Mouse (Mus musculus) intestine, postnatal 0 days (tissue): ENCODE data around the gene Gm44790. TPM values are rescaled to one million over a fixed set of nuclear protein-coding genes. Genes with fewer than 3 reads are reported as not detected.

Experiments
- ATAC-seq: fragments of 200-750 bp; cut with Nextera tagmentation; 2 replicates; pipeline ENCODE4 v1.8.0; 2017; ENCODE audit warnings: mild to moderate bottlenecking, moderate TSS enrichment, moderate library complexity
- H3K27ac ChIP-seq: fragments of 300-500 bp; sonication (generic); 2 replicates; pipeline ENCODE4 v1.5.1; 2014; ENCODE audit warnings: mild to moderate bottlenecking, low read depth, low read length, moderate library complexity
- H3K27me3 ChIP-seq: fragments of 300-500 bp; sonication (generic); replicated peaks from 2 replicates; pipeline ENCODE4 v1.6.1; 2014; ENCODE audit warnings: low read length, mixed read lengths; ENCODE audit not compliant: control insufficient read depth, insufficient read depth
- H3K36me3 ChIP-seq: fragments of 300-500 bp; sonication (generic); 2 replicates; pipeline ENCODE4 v1.6.1; 2014; ENCODE audit warnings: mild to moderate bottlenecking, moderate library complexity; ENCODE audit not compliant: control insufficient read depth, insufficient read depth
- H3K4me1 ChIP-seq: fragments of 300-500 bp; sonication (generic); replicated peaks from 2 replicates; pipeline ENCODE4 v1.6.1; 2014; ENCODE audit warnings: antibody characterized with exemption, low read length, mixed read lengths; ENCODE audit not compliant: control insufficient read depth, insufficient read depth
- H3K4me2 ChIP-seq: fragments of 300-500 bp; sonication (generic); replicated peaks from 2 replicates; pipeline ENCODE4 v1.6.1; 2014; ENCODE audit warnings: low read depth, mild to moderate bottlenecking, moderate library complexity
- H3K4me3 ChIP-seq: fragments of 300-500 bp; sonication (generic); 2 replicates; pipeline ENCODE4 v1.5.1; 2014; ENCODE audit warnings: low read depth, low read length
- H3K9ac ChIP-seq: fragments of 300-500 bp; sonication (generic); 2 replicates; pipeline ENCODE4 v1.6.1; 2014; ENCODE audit warnings: mild to moderate bottlenecking, low read depth, low read length
- H3K9me3 ChIP-seq: fragments of 300-500 bp; sonication (generic); 2 replicates; pipeline ENCODE4 v1.6.1; 2016; ENCODE audit warnings: mixed run types; ENCODE audit not compliant: control insufficient read depth
- CTCF ChIP-seq: sonication (generic); IDR thresholded peaks from 2 replicates; pipeline ENCODE4 v1.5.1; 2016; ENCODE audit warnings: low read depth, mild to moderate bottlenecking, control low read depth, antibody characterized with exemption, moderate library complexity
- WGBS: fragments of 180-500 bp; shearing (Covaris S2); extraction: QIAGEN DNeasy Blood & Tissue Kit; methylation state at CpG from one replicate; pipeline ENCODE4 v1.1.7; 2014; 5-methylcytosine and 5-hydroxymethylcytosine counted together
- polyA plus RNA-seq: library from polyadenylated mRNA; unstranded; fragments of >200 nt; fragmentation: Nextera tagmentation; extraction: Ambion mirVana; gene quantifications from 2 replicates; pipeline ENCODE4 v1.2.1, GENCODE M21; 2015

Gene Gm44790
- polyA plus RNA-seq, 1 experiment from 2014 or later: not detected

DNA sequence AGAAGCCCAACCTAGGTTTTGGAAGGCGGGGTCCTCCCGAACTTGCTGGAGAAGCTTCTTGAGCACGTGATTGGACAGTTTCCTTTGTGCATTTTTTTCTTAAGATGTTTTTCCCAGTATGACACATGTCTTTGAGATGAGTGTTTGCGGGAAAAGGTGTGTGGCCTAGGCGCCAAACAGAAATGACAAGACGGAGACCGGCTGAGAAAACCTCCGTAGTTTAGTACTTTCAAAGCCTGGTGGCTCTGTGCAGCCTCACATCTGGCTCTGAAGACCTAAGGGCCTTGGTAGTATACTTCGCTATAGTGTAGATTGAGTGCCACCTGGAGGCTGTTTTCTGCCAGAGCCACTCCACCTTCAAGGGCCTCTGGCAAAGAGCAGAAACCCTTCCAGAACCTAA is 25.5 kb upstream of the Gm44790 start:
- H3K36me3 ChIP-seq: no peaks in the 10 kb centered on the region
- H3K4me3 ChIP-seq: peak overlapping the region; percentile 22; the same call in 1 of the 2 replicates
- H3K27ac ChIP-seq: no peak overlapping the region
- peak overlapping the region; percentile 55 for H3K4me2 ChIP-seq
- WGBS: 5% methylated on average over 9 of the region's 9 CpGs
- 0 out of 2 replicates have a peak, but pooled peaks cover 5% of the 10 kb centered on the region for H3K4me1 ChIP-seq
- H3K27me3 ChIP-seq: no peaks in the 10 kb centered on the region
- H3K9ac ChIP-seq: no peak overlapping the region
- ATAC-seq: peak; percentile 31; the same call in 1 of the 2 replicates
- H3K9me3 ChIP-seq: no peaks in the 10 kb centered on the region
- peak; percentile 85 for TF ChIP-seq CTCF

DNA sequence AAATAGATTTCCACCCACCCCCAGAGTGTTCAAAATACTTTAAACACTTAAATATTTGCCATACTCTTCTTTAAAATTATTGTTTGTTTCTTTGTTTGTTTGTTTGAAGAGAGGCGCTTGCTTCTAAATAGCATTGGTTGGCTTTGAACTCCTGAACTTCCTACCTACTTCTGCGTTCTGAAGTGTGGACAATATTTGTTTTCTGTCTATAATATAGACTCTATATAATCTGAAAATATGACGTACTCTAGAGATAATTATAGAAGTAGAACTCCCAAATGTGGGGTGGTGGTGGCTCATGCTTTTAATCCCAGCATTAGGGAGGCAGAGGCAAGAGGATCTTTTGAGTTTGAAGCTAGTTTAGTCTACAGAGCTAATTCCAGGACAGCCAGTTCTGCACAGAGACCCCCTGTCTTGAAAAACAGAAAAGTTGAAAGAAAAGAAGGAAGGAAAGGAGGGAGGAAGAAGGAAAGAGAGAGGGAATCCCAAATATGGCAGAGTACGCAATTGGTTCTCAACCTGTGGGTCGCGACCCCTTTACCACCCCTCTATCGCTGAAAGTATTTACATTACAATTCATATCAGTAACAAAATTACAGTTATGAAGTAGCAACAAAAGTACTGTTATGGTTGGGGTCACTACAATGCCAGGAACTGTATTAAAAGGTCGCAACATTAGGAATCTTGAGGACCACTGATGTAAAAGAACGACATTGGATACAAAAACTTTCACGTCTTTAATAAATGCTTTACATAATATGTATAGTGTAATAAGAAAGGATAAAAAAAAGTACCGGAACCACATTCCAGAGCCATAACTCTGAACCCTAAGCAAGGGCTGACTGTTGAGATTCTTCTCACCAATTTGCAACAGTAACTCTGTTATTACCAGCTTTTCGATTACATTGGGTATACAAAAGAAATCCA is 23.5 kb upstream of the Gm44790 start:
- Histone ChIP-seq H3K36me3 (no peaks in the 10 kb centered on the region), H3K4me2 (peak overlapping the region; percentile 69), H3K27me3 (no peaks in the 10 kb centered on the region), H3K4me1 (0 out of 2 replicates have a peak, but pooled peaks cover 3% of the 10 kb centered on the region), H3K9me3 (no peaks in the 10 kb centered on the region), H3K4me3 (peak overlapping the region; percentile 93), H3K9ac (no peak overlapping the region), H3K27ac (no peak overlapping the region)
- WGBS: 39% methylated on average over 12 of the region's 12 CpGs
- ATAC-seq: no peak
- no peak for TF ChIP-seq CTCF

DNA sequence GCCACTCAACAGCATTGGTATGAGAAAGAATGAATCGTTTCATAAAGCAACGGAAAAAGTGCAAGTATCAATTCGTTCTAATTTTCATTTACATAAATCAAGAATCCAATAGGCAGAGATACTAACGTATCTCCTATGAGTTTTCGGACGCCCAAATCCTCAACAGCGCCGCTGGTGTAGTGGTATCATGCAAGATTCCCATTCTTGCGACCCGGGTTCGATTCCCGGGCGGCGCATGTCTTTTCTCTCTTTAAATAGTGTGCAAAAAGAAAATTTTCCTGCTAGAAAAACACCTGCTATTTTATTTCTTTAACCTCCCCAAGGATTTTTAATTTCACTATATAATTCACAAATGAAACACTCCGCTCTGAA is 22.7 kb upstream of the Gm44790 start:
- peak overlapping the region; percentile 93 for H3K4me3 ChIP-seq
- 0 out of 2 replicates have a peak, but pooled peaks cover 3% of the 10 kb centered on the region for H3K4me1 ChIP-seq
- ATAC-seq: peak; percentile 64
- 1% methylated on average over 15 of the region's 15 CpGs for WGBS
- peak; percentile 1; the same call in 1 of the 2 replicates for TF ChIP-seq CTCF
- H3K27me3 ChIP-seq: no peaks in the 10 kb centered on the region
- H3K9me3 ChIP-seq: no peaks in the 10 kb centered on the region
- H3K27ac ChIP-seq: peak overlapping the region; percentile 99
- H3K4me2 ChIP-seq: peak overlapping the region; percentile 69
- H3K9ac ChIP-seq: peak overlapping the region; percentile 95; the same call in 1 of the 2 replicates
- H3K36me3 ChIP-seq: no peaks in the 10 kb centered on the region

DNA sequence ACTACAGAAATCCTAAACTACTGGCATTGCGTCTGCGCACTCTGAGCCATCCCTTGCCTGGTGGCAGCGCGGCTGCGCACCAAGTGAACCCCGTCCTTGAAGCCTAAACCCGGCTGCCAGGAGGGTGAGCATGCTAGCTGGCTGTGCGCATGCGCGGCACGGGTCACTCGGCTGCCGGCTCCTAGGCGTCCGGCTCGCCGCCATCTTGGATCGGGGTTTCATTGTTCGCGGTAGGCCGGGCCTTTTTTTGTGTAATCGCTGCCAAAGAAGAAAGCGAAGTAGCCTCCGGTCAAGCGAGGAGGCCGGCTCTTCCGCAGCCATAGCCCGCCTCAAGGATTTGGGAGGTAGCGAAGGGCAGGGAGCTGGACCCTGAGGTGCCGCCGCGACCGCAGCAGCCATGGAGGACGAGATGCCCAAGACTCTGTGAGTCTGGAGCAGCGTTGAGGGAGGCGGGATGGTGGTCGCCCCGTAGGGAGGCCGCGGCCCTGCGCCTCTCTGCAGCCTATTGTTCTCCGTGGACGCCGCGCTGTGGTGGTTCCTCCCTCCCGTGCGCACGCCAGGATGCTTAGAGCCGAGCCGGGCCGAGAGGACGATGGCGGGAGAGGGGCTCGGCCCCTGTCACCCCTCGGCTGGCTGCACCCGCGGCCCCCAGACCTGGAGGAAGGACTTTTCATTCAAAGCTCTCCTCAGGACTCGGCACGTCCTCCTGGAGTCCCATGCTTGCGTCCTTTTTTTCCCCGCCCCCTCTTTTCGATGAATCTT is 22.2 kb upstream of the Gm44790 start, which contains the start of gene Tia1:
Gene Tia1 (plus strand): TSS at position 120 of the 762 bp plus-strand sequence.
- no peaks in the 10 kb centered on the region for H3K9me3 ChIP-seq
- WGBS: under 1% methylated on average over 62 of the region's 62 CpGs

DNA sequence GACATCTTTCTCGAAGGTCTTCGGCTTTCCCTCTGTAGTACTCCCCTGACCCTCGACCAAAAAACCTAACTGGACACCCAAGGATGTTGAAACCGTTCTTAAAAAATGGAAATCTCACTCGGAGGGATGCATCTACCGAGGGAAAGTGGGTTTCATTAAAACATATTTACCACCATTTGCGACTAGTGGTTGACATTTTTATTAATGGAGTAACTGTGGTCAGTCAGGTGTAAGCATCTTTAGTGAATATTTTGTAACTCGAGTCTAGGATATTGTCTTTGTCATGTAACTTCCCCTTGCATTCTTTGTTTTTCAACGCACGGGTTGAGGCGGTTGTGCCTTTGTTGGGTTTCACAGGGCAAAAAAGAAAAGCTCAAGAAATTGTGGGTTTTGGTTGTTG is 21.5 kb upstream of the Gm44790 start:
- no peaks in the 10 kb centered on the region; the same call in 1 of the 2 replicates for H3K36me3 ChIP-seq
- TF ChIP-seq CTCF: no peak
- H3K4me2 ChIP-seq: peak overlapping the region; percentile 69
- H3K27ac ChIP-seq: peak overlapping the region; percentile 99
- peak overlapping the region; percentile 93 for H3K4me3 ChIP-seq
- no peaks in the 10 kb centered on the region for H3K27me3 ChIP-seq
- peak overlapping the region; percentile 95 for H3K9ac ChIP-seq
- ATAC-seq: no peak
- H3K9me3 ChIP-seq: no peaks in the 10 kb centered on the region
- WGBS: under 1% methylated on average over 11 of the region's 11 CpGs
- 0 out of 2 replicates have a peak, but pooled peaks cover 3% of the 10 kb centered on the region for H3K4me1 ChIP-seq

More for the DNA sequence above, 22.2 kb upstream of the Gm44790 start, which contains the start of gene Tia1:
- Histone ChIP-seq H3K9ac (peak within 1 kb of the TSS; percentile 95), H3K36me3 (no peaks in the 10 kb centered on the region), H3K27me3 (no peaks in the 10 kb centered on the region), H3K27ac (peak within 1 kb of the TSS; percentile 99), H3K4me3 (peak within 1 kb of the TSS; percentile 93), H3K4me2 (peak within 1 kb of the TSS; percentile 69), H3K4me1 (0 out of 2 replicates have a peak, but pooled peaks cover 3% of the 10 kb centered on the region)
- no peak for TF ChIP-seq CTCF
- ATAC-seq: peak; percentile 94

DNA sequence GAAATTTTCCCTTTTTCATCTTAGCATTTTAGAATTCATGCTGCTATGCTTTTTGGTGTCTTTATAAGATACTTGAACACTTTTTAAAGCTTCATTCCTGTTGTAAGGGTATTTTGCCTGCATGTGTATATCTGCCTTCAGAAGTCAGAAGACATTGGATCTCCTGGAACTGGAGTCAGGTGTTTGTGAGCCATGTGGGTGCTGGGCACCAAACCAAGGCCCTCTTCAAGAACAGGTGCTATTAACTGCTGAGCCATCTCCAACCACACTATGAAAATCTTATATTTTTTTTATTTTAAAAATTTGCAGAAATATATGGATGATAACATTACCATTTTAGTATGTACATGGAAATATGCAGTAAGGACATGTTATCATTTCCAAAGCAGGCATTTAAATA is 20.2 kb upstream of the Gm44790 start:
- no peaks in the 10 kb centered on the region for H3K9me3 ChIP-seq
- 0 out of 2 replicates have a peak, but pooled peaks cover 3% of the 10 kb centered on the region for H3K4me1 ChIP-seq
- H3K27me3 ChIP-seq: no peaks in the 10 kb centered on the region
- no peak for TF ChIP-seq CTCF
- ATAC-seq: no peak
- no peak overlapping the region for H3K4me3 ChIP-seq
- H3K27ac ChIP-seq: no peak overlapping the region
- H3K36me3 ChIP-seq: no peaks in the 10 kb centered on the region; the same call in 1 of the 2 replicates
- no peak overlapping the region for H3K4me2 ChIP-seq
- H3K9ac ChIP-seq: no peak overlapping the region
